Mouse (Mus musculus) hindbrain, embryonic 11.5 days (tissue): ENCODE results near the gene Tspear. TPM values are rescaled to one million over a fixed set of nuclear protein-coding genes. Genes with fewer than 3 reads are reported as not detected.
"Not testable (repeated sequence)": the region's sequence is repeated elsewhere in the genome, so short reads cannot be mapped to it uniquely, and the experiment has no call there.

Experiments used
- ATAC-seq: fragments of 200-750 bp; cut with Nextera tagmentation; 2 replicates; pipeline ENCODE4 v1.8.0; 2017; ENCODE audit warnings: mild to moderate bottlenecking, moderate TSS enrichment, moderate library complexity; ENCODE audit not compliant: low FRiP score
- DNase-seq: peaks from one replicate; pipeline ENCODE4 v3.0.0-alpha.2; 2015; ENCODE audit warnings: low spot score
- H3K27ac ChIP-seq: fragments of 300-500 bp; sonication (generic); 2 replicates; pipeline ENCODE4 v1.5.1; 2014; ENCODE audit warnings: mild to moderate bottlenecking, low read depth, low read length
- H3K27me3 ChIP-seq: fragments of 300-500 bp; sonication (generic); 2 replicates; pipeline ENCODE4 v1.6.1; 2014; ENCODE audit warnings: mild to moderate bottlenecking, low read length, moderate library complexity, mixed read lengths; ENCODE audit not compliant: control insufficient read depth, insufficient read depth
- H3K36me3 ChIP-seq: fragments of 300-500 bp; sonication (generic); 2 replicates; pipeline ENCODE4 v1.6.1; 2014; ENCODE audit warnings: mild to moderate bottlenecking, low read length, moderate library complexity, mixed read lengths; ENCODE audit not compliant: control insufficient read depth, insufficient read depth
- H3K4me1 ChIP-seq: fragments of 300-500 bp; sonication (generic); replicated peaks from 2 replicates; pipeline ENCODE4 v1.6.1; 2014; ENCODE audit warnings: low read length, mixed read lengths; ENCODE audit not compliant: control insufficient read depth, insufficient read depth
- H3K4me2 ChIP-seq: fragments of 300-500 bp; sonication (generic); replicated peaks from 2 replicates; pipeline ENCODE4 v1.6.1; 2014; ENCODE audit warnings: mild to moderate bottlenecking, low read depth, low read length
- H3K4me3 ChIP-seq: fragments of 300-500 bp; sonication (generic); 2 replicates; pipeline ENCODE4 v1.5.1; 2014; ENCODE audit warnings: low read depth, low read length
- H3K9ac ChIP-seq: fragments of 300-500 bp; sonication (generic); 2 replicates; pipeline ENCODE4 v1.6.1; 2014; ENCODE audit warnings: low read depth, low read length
- H3K9me3 ChIP-seq: fragments of 300-500 bp; sonication (generic); 2 replicates; pipeline ENCODE4 v1.6.1; 2016; ENCODE audit warnings: low read length; ENCODE audit not compliant: control insufficient read depth
- WGBS: fragments of 180-500 bp; shearing (Covaris S2); extraction: QIAGEN DNeasy Blood & Tissue Kit; methylation state at CpG from one replicate; pipeline ENCODE4 v1.1.7; 2014; 5-methylcytosine and 5-hydroxymethylcytosine counted together
- polyA plus RNA-seq: library from polyadenylated mRNA; unstranded; fragments of >200 nt; fragmentation: Nextera tagmentation; extraction: Ambion mirVana; gene quantifications from 2 replicates; pipeline ENCODE4 v1.2.1, GENCODE M21; 2014

Gene Tspear
- polyA plus RNA-seq, 1 experiment from 2014 or later: 0.56 TPM

- ATAC-seq (no peak), DNase-seq (no peak)
- Histone ChIP-seq H3K36me3 (no peaks in the 10 kb centered on the region), H3K9me3 (no peaks in the 10 kb centered on the region), H3K4me1 (no peaks in the 10 kb centered on the region), H3K27me3 (peaks cover 17% of the 10 kb centered on the region), H3K27ac (no peak overlapping the region), H3K4me2 (no peak overlapping the region), H3K9ac (no peak overlapping the region), H3K4me3 (no peak overlapping the region)
- WGBS: 22% methylated on average over 10 of the region's 10 CpGs
Measured at GRCm38 (mm10) chr10:77687021-77687420, 652 bp downstream of the Tspear start.

- ATAC-seq, H3K27ac ChIP-seq, H3K36me3 ChIP-seq, H3K4me1 ChIP-seq, H3K4me2 ChIP-seq, H3K4me3 ChIP-seq, H3K9me3 ChIP-seq, H3K9ac ChIP-seq: not testable (repeated sequence)
- 72% methylated on average over 3 of the region's 3 CpGs for WGBS
- H3K27me3 ChIP-seq: peaks cover 16% of the 10 kb centered on the region
- DNase-seq: peak; percentile 10
Measured at GRCm38 (mm10) chr10:77690356-77690807, 4.0 kb downstream of the Tspear start, which contains the start of gene Gm19402. Gene Gm19402 (minus strand): TSS chr10:77690757.

- Histone ChIP-seq H3K4me3 (no peak within 1 kb of the TSS), H3K9ac (no peak within 1 kb of the TSS), H3K27me3 (no peaks in the 10 kb centered on the region; the same call in 1 of the 2 replicates), H3K9me3 (no peaks in the 10 kb centered on the region), H3K4me1 (no peaks in the 10 kb centered on the region), H3K36me3 (no peaks in the 10 kb centered on the region), H3K27ac (no peak within 1 kb of the TSS), H3K4me2 (no peak within 1 kb of the TSS)
- ATAC-seq (no peak), DNase-seq (no peak)
- WGBS: 42% methylated on average over 4 of the region's 4 CpGs
Measured at GRCm38 (mm10) chr10:77697133-77697532, 10.8 kb downstream of the Tspear start, which contains the start of gene Gm9508. Gene Gm9508 (minus strand): TSS chr10:77697233.

- 100% methylated on average over 1 of the region's 1 CpGs for WGBS
- ATAC-seq: no peak
- no peaks in the 10 kb centered on the region for H3K27me3 ChIP-seq
Measured at GRCm38 (mm10) chr10:77706326-77706725, 20.0 kb downstream of the Tspear start, which contains the start of gene Gm10272. Gene Gm10272 (plus strand): TSS chr10:77706626.

GRCm38 (mm10) chr10:77709831-77710230 lies 23.5 kb downstream of the Tspear start:
- no peak for DNase-seq
- no peak overlapping the region for H3K9ac ChIP-seq
- H3K4me1 ChIP-seq: no peaks in the 10 kb centered on the region
- ATAC-seq: no peak
- WGBS: 83% methylated on average over 3 of the region's 3 CpGs
- H3K4me3 ChIP-seq: no peak overlapping the region
- H3K4me2 ChIP-seq: no peak overlapping the region
- H3K27ac ChIP-seq: no peak overlapping the region
- H3K9me3 ChIP-seq: no peaks in the 10 kb centered on the region
- H3K36me3 ChIP-seq: no peaks in the 10 kb centered on the region
- no peaks in the 10 kb centered on the region for H3K27me3 ChIP-seq

More at GRCm38 (mm10) chr10:77706326-77706725, 20.0 kb downstream of the Tspear start, which contains the start of gene Gm10272:
- Histone ChIP-seq H3K27ac (no peak within 1 kb of the TSS), H3K4me2 (no peak within 1 kb of the TSS), H3K9me3 (no peaks in the 10 kb centered on the region; the same call in 1 of the 2 replicates), H3K4me1 (no peaks in the 10 kb centered on the region), H3K36me3 (no peaks in the 10 kb centered on the region), H3K4me3 (no peak within 1 kb of the TSS), H3K9ac (no peak within 1 kb of the TSS)
- no peak for DNase-seq

- H3K9ac ChIP-seq, H3K9me3 ChIP-seq, H3K27ac ChIP-seq, H3K36me3 ChIP-seq, DNase-seq, H3K4me2 ChIP-seq, H3K4me3 ChIP-seq, H3K4me1 ChIP-seq, H3K27me3 ChIP-seq, ATAC-seq: not testable (repeated sequence)
Measured at GRCm38 (mm10) chr10:77711157-77711556, 24.8 kb downstream of the Tspear start, which contains the start of gene Gm10024. Gene Gm10024 (plus strand): TSS chr10:77711457.

- Histone ChIP-seq H3K27ac (no peak overlapping the region), H3K9me3 (no peaks in the 10 kb centered on the region), H3K4me2 (no peak overlapping the region), H3K4me1 (no peaks in the 10 kb centered on the region), H3K27me3 (no peaks in the 10 kb centered on the region), H3K4me3 (no peak overlapping the region), H3K36me3 (no peaks in the 10 kb centered on the region), H3K9ac (no peak overlapping the region)
- ATAC-seq (no peak), DNase-seq (no peak)
- 69% methylated on average over 4 of the region's 4 CpGs for WGBS
Measured at GRCm38 (mm10) chr10:77713734-77714133, 27.4 kb downstream of the Tspear start.

GRCm38 (mm10) chr10:77715507-77715906 lies 29.1 kb downstream of the Tspear start, which contains the start of gene Gm10142:
Gene Gm10142 (plus strand): TSS chr10:77715807.
- no peak within 1 kb of the TSS for H3K9ac ChIP-seq
- H3K27me3 ChIP-seq: no peaks in the 10 kb centered on the region
- no peaks in the 10 kb centered on the region for H3K9me3 ChIP-seq
- H3K36me3 ChIP-seq: no peaks in the 10 kb centered on the region
- 88% methylated on average over 1 of the region's 1 CpGs for WGBS
- H3K4me2 ChIP-seq: no peak within 1 kb of the TSS
- no peak within 1 kb of the TSS for H3K4me3 ChIP-seq
- H3K4me1 ChIP-seq: no peaks in the 10 kb centered on the region
- no peak within 1 kb of the TSS for H3K27ac ChIP-seq
- DNase-seq (no peak), ATAC-seq (no peak)

GRCm38 (mm10) chr10:77720299-77720698 lies 33.9 kb downstream of the Tspear start, which contains the start of gene Krtap12-1:
Gene Krtap12-1 (plus strand): TSS chr10:77720599.
- not testable (repeated sequence) for H3K4me2 ChIP-seq, H3K36me3 ChIP-seq, H3K4me3 ChIP-seq, DNase-seq, ATAC-seq, H3K27ac ChIP-seq, H3K9me3 ChIP-seq, H3K9ac ChIP-seq, H3K27me3 ChIP-seq, H3K4me1 ChIP-seq
- 88% methylated on average over 1 of the region's 1 CpGs for WGBS
